ENCODE assay signal across 11 mouse cellular contexts in genomic region chr10:94690376-94690775, GRCm38 (mm10). TPM values are rescaled to one million over a fixed set of nuclear protein-coding genes. Genes with fewer than 3 reads are reported as not detected.
DNase-seq lines count a peak whose midpoint lies in the region; ATAC-seq and TF ChIP-seq lines count a peak whose summit lies in the region.
"Had no signal": no experiment of that assay in that cellular context is flagged by ENCODE, and none has a peak within 500 bp of the region (broad histone marks: within the 10 kb centered on the region; RNA-seq: fewer than 3 reads in every experiment).

No protein-coding gene starts in this region.

- WGBS in midbrain, embryonic 12.5 days: 76% methylated on average over 1 of the region's 1 CpGs
- WGBS in midbrain, embryonic 15.5 days: 76% methylated on average over 1 of the region's 1 CpGs
- WGBS in neural tube, embryonic 15.5 days: 55% methylated on average over 1 of the region's 1 CpGs
- 69% methylated on average over 1 of the region's 1 CpGs for WGBS in kidney, adult 2 months

- no peak overlapping the region for H3K27ac ChIP-seq in midbrain, embryonic 12.5 days (replicated peaks)
- no peak overlapping the region for H3K27ac ChIP-seq in midbrain, embryonic 15.5 days
- no peak overlapping the region for H3K27ac ChIP-seq in neural tube, embryonic 15.5 days (replicated peaks)
- no peak overlapping the region for H3K27ac ChIP-seq in kidney, adult 2 months (ENCODE audit: insufficient read depth, low read depth, low read length)
- H3K27ac ChIP-seq: neural tube, embryonic 12.5 days had no signal

- no peaks in the 10 kb centered on the region for H3K27me3 ChIP-seq in erythroblast, embryonic 14.5 days (ENCODE audit: control insufficient read depth)
- no peaks in the 10 kb centered on the region for H3K27me3 ChIP-seq in midbrain, embryonic 12.5 days
- H3K27me3 ChIP-seq in midbrain, embryonic 15.5 days (replicated peaks): no peaks in the 10 kb centered on the region
- H3K27me3 ChIP-seq in neural tube, embryonic 15.5 days (replicated peaks): no peaks in the 10 kb centered on the region
- H3K27me3 ChIP-seq in kidney, adult 2 months (replicated peaks; ENCODE audit: control insufficient read depth, insufficient read depth, low read length): no peaks in the 10 kb centered on the region
- H3K27me3 ChIP-seq: neural tube, embryonic 12.5 days had no signal

- H3K9ac ChIP-seq in midbrain, embryonic 12.5 days (replicated peaks): no peak overlapping the region; the same call in 1 of the 2 replicates
- no peak overlapping the region for H3K9ac ChIP-seq in midbrain, embryonic 15.5 days
- no peak overlapping the region for H3K9ac ChIP-seq in neural tube, embryonic 15.5 days (replicated peaks)
- H3K9ac ChIP-seq: neural tube, embryonic 12.5 days had no signal

- no peaks in the 10 kb centered on the region for H3K9me3 ChIP-seq in erythroblast, embryonic 14.5 days (ENCODE audit: control insufficient read depth, low read length)
- H3K9me3 ChIP-seq in midbrain, embryonic 12.5 days: peaks cover 4% of the 10 kb centered on the region; the same call in 1 of the 2 replicates
- H3K9me3 ChIP-seq in midbrain, embryonic 15.5 days: no peaks in the 10 kb centered on the region
- no peaks in the 10 kb centered on the region for H3K9me3 ChIP-seq in neural tube, embryonic 15.5 days (replicated peaks)
- H3K9me3 ChIP-seq: neural tube, embryonic 12.5 days had no signal

- no peak for ATAC-seq in erythroblast, adult 5-6 weeks (replicated peaks; ENCODE audit: low FRiP score, poor library complexity, severe bottlenecking)
- no peak for ATAC-seq in midbrain, embryonic 12.5 days (ENCODE audit: low FRiP score, low read depth)
- ATAC-seq in midbrain, embryonic 15.5 days (replicated peaks): no peak
- no peak for ATAC-seq in neural tube, embryonic 15.5 days (ENCODE audit: low FRiP score)

- H3K4me3 ChIP-seq in erythroblast, embryonic 14.5 days (replicated peaks): peak overlapping the region; percentile 100
- no peak overlapping the region for H3K4me3 ChIP-seq in midbrain, embryonic 12.5 days
- no peak overlapping the region for H3K4me3 ChIP-seq in midbrain, embryonic 15.5 days
- no peak overlapping the region for H3K4me3 ChIP-seq in neural tube, embryonic 15.5 days (replicated peaks)
- no peak overlapping the region for H3K4me3 ChIP-seq in kidney, adult 2 months (ENCODE audit: insufficient read depth, low read depth, low read length)
- H3K4me3 ChIP-seq: neural tube, embryonic 12.5 days had no signal

- H3K4me1 ChIP-seq in erythroblast, embryonic 14.5 days (ENCODE audit: control insufficient read depth): peaks cover 42% of the 10 kb centered on the region
- peaks cover 6% of the 10 kb centered on the region for H3K4me1 ChIP-seq in midbrain, embryonic 12.5 days
- peaks cover 19% of the 10 kb centered on the region for H3K4me1 ChIP-seq in midbrain, embryonic 15.5 days
- peaks cover 16% of the 10 kb centered on the region for H3K4me1 ChIP-seq in neural tube, embryonic 15.5 days
- no peaks in the 10 kb centered on the region for H3K4me1 ChIP-seq in kidney, adult 2 months (ENCODE audit: control insufficient read depth, insufficient read depth, low read length)

- peak; percentile 37 for DNase-seq in induced T-regulatory cell, adult 2 months (ENCODE audit: low read depth)
- DNase-seq in kidney, adult 2 months: no peak
- DNase-seq in embryo, embryonic 10.5 days (ENCODE audit: low spot score): no peak
- DNase-seq: adrenal gland, postnatal 10 days; embryo, embryonic 11 days had no signal

- peaks cover 5% of the 10 kb centered on the region for H3K36me3 ChIP-seq in erythroblast, embryonic 14.5 days (ENCODE audit: control insufficient read depth)
- H3K36me3 ChIP-seq in midbrain, embryonic 12.5 days: no peaks in the 10 kb centered on the region
- no peaks in the 10 kb centered on the region for H3K36me3 ChIP-seq in midbrain, embryonic 15.5 days (replicated peaks)
- no peaks in the 10 kb centered on the region for H3K36me3 ChIP-seq in neural tube, embryonic 15.5 days
- H3K36me3 ChIP-seq in kidney, adult 2 months (ENCODE audit: control insufficient read depth, insufficient read depth, low read length): no peaks in the 10 kb centered on the region
- H3K36me3 ChIP-seq: neural tube, embryonic 12.5 days had no signal

- no peak for TF ChIP-seq POLR2A in kidney, adult 2 months (IDR thresholded peaks at IDR 0.05; ENCODE audit: low read depth, low read length)

- no peak for TF ChIP-seq CTCF in kidney, adult 2 months (conservative IDR thresholded peaks at IDR 0.05; ENCODE audit: insufficient read depth, insufficient read length, low read depth, low read length)

- H3K4me2 ChIP-seq in midbrain, embryonic 12.5 days (replicated peaks): peak overlapping the region; percentile 25; the same call in 1 of the 2 replicates
- H3K4me2 ChIP-seq in midbrain, embryonic 15.5 days: no peak overlapping the region
- H3K4me2 ChIP-seq in neural tube, embryonic 15.5 days: peak overlapping the region; percentile 3; the same call in 1 of the 2 replicates

RNA-seq across cellular contexts. Expression of gene Cep83, which starts 1.9 kb away (rescaled TPM):
- 0.63 and 1.2 TPM in 2 replicates for polyA plus RNA-seq in erythroblast, embryonic 14.5 days (2012)
- 11.5 and 19.8 TPM in 2 replicates for total RNA-seq in erythroblast, adult 5-6 weeks (2015; ENCODE audit: low replicate concordance)
- total RNA-seq in erythroblast, adult 5-6 weeks (2017; ENCODE audit: low replicate concordance): 15.1 and 16.6 TPM in 2 replicates
- 24.5 and 24.8 TPM in 2 replicates for polyA plus RNA-seq in midbrain, embryonic 12.5 days (2016; fragmentation: Nextera tagmentation; extraction: Ambion mirVana)
- 17.0 and 18.1 TPM in 2 replicates for polyA plus RNA-seq in midbrain, embryonic 15.5 days (2015; fragmentation: Nextera tagmentation; extraction: Ambion mirVana)
- polyA plus RNA-seq in neural tube, embryonic 15.5 days (2015; fragmentation: Nextera tagmentation; extraction: Ambion mirVana): 21.6 and 21.9 TPM in 2 replicates
- 2.4 and 2.7 TPM in 2 replicates for polyA plus RNA-seq in kidney, adult 2 months (2012; rRNA removed)
